Mouse (Mus musculus): ENCODE data around the gene Carns1. TPM values are rescaled to one million over a fixed set of nuclear protein-coding genes. Genes with fewer than 3 reads are reported as not detected.

Carns1 gene
- total and polyA plus RNA-seq, 2 experiments: 0.65 to 1.9 TPM

DNA sequence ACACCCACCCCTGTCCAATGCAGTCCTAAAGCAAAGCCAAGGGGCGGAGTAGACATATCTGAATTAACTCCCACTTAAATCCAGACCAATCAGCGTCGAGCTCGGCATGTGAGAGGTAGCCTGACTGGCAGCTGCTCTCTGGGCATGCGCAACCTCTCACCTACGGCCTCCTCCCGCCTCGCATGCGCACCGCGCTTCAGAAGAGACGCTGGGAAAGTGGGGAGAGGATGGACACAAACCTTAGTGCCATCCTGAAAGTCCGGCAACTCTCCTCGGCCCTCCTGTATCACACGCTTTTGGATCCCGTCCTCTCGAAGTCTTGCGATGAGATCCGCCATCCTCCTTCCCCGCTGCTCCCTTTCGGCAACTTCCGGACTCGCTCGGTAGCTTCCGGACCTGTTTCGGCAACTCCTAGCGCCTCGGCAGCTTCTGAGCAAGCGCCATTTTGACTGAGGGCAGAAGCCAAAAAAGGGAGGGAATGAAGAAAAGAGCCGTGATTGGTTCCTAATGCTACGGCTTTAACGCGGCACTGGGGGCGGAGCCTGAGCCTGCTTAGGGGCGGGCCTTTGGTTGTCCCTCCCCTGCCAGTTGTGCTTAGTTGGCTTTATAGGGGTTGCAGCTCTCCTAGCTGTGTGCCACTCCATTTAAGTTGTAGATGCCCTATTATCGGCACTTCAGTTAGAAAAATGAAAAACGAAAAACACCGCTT, 54.0 kb downstream of the Carns1 start:
- Histone ChIP-seq H3K4me1 (ENCODE audit: control insufficient read depth, insufficient read depth, low read length) (peaks cover 6% of the 10 kb centered on the region; the same call in 1 of the 2 replicates), H3K36me3 (ENCODE audit: control insufficient read depth, insufficient read depth, low read length) (no peaks in the 10 kb centered on the region; the same call in 1 of the 2 replicates), H3K27me3 (ENCODE audit: control insufficient read depth, insufficient read depth, low read length) (no peaks in the 10 kb centered on the region), H3K4me3 (ENCODE audit: insufficient read depth, low read depth, low read length) (peak overlapping the region; percentile 51), H3K27ac (replicated peaks; ENCODE audit: insufficient read depth, low read depth, low read length) (peak overlapping the region; percentile 66), H3K79me2 (ENCODE audit: control insufficient read depth, insufficient read depth, low read length) (peaks cover 4% of the 10 kb centered on the region; the same call in 1 of the 2 replicates), H3K9ac (ENCODE audit: low read depth, low read length) (peak overlapping the region; percentile 50)
- peak; percentile 95 for DNase-seq (ENCODE audit: extremely low read depth, low read depth, low spot score)
- 2% methylated on average over 38 of the region's 38 CpGs for WGBS
- TF ChIP-seq CTCF (IDR thresholded peaks at IDR 0.05; ENCODE audit: low read depth, low read length) (no peak), POLR2A (IDR thresholded peaks at IDR 0.05; ENCODE audit: extremely low read depth, insufficient read depth, low read length) (0 out of 2 replicates have a peak, but pooled peaks have one; percentile 48)

DNA sequence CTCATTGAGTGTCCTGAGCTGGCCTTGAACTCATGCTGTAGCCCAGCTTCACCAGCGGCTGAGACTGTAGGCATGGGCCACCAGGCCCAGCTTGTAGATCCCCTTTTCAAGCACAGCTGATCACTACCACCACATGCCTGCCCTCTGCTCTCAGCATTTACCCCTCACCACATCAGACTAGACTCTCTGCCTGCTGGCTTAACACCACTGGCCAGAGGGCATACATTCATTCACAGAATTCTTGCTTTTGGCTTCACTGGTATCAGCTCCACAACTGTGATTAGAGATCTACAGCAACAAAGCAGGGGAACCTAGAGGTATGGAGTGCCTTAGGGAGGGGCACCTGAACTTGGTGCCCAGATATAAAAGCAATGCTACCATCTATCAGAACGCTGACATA, 54.8 kb downstream of the Carns1 start:
- no peak overlapping the region for H3K9ac ChIP-seq (ENCODE audit: low read depth, low read length)
- H3K4me1 ChIP-seq (ENCODE audit: control insufficient read depth, insufficient read depth, low read length): peaks cover 6% of the 10 kb centered on the region; the same call in 1 of the 2 replicates
- 97% methylated on average over 2 of the region's 2 CpGs for WGBS
- no peak overlapping the region for H3K4me3 ChIP-seq (ENCODE audit: insufficient read depth, low read depth, low read length)
- H3K36me3 ChIP-seq (ENCODE audit: control insufficient read depth, insufficient read depth, low read length): no peaks in the 10 kb centered on the region; the same call in 1 of the 2 replicates
- DNase-seq (ENCODE audit: extremely low read depth, low read depth, low spot score): no peak
- no peak overlapping the region for H3K27ac ChIP-seq (replicated peaks; ENCODE audit: insufficient read depth, low read depth, low read length)
- no peak for TF ChIP-seq CTCF (IDR thresholded peaks at IDR 0.05; ENCODE audit: low read depth, low read length)
- no peak for TF ChIP-seq POLR2A (IDR thresholded peaks at IDR 0.05; ENCODE audit: extremely low read depth, insufficient read depth, low read length)
- no peaks in the 10 kb centered on the region for H3K27me3 ChIP-seq (ENCODE audit: control insufficient read depth, insufficient read depth, low read length)
- H3K79me2 ChIP-seq (ENCODE audit: control insufficient read depth, insufficient read depth, low read length): no peaks in the 10 kb centered on the region; the same call in 1 of the 2 replicates

DNA sequence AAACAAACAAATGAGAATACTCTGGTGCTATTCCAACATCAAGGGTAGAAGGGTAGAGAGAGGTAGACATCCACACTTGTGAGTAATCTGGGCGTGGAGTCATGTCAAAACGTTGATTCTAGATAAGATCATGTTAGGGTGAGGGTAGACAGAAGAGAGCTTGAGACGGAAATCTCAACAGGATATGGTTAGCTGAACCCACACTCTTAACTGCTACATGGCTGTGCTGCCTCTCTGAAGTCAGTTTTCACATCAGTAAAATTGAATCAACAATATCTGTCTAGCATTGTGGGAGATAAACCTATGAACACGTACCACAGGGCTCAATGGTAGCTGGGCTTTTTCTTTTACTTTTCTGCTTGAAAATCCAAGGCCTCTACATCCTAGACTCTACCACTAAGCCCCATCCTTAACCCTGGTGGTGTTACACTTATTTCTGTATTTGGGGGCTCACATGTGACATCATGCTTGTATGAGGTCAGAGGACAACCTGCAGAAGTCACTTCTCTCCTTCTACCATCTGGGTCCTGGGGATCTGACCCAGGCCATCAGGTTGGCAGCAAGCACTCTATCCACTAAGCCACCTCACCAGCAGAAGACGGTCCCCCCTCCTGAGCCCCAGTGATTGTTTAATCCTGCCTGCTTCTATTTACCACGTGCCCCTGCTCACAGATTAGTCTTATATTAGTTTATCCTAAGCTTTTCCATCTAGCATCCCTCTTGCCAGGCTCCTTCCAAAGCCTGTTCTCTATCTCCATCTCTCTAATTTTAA, 55.4 kb downstream of the Carns1 start:
- WGBS: 91% methylated on average over 6 of the region's 6 CpGs
- DNase-seq (ENCODE audit: extremely low read depth, low read depth, low spot score): no peak
- Histone ChIP-seq H3K36me3 (ENCODE audit: control insufficient read depth, insufficient read depth, low read length) (peaks cover 2% of the 10 kb centered on the region; the same call in 1 of the 2 replicates), H3K79me2 (ENCODE audit: control insufficient read depth, insufficient read depth, low read length) (no peaks in the 10 kb centered on the region; the same call in 1 of the 2 replicates), H3K4me3 (ENCODE audit: insufficient read depth, low read depth, low read length) (no peak overlapping the region), H3K27ac (replicated peaks; ENCODE audit: insufficient read depth, low read depth, low read length) (no peak overlapping the region), H3K4me1 (ENCODE audit: control insufficient read depth, insufficient read depth, low read length) (peaks cover 5% of the 10 kb centered on the region; the same call in 1 of the 2 replicates), H3K27me3 (ENCODE audit: control insufficient read depth, insufficient read depth, low read length) (no peaks in the 10 kb centered on the region), H3K9ac (ENCODE audit: low read depth, low read length) (no peak overlapping the region)
- no peak for TF ChIP-seq CTCF (IDR thresholded peaks at IDR 0.05; ENCODE audit: low read depth, low read length)
- no peak for TF ChIP-seq POLR2A (IDR thresholded peaks at IDR 0.05; ENCODE audit: extremely low read depth, insufficient read depth, low read length)

DNA sequence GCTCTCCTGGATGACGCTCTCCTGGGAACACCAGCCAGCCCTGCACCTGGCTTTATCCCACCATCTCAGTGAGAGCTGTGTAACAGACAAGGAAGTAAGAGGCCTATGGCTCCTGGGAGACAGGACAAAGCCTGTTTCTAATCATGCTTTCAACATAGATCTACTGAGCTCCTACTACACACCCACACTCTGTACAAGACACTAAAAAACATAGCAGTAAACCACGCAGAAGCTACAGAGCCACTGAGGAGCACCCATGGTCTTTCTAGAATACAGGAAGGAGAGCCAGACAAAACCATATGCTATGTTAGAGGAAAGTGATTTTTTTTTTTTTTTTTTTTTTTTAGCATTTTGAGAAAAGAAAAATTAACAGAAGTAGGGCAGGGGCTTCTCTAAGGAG, 56.9 kb downstream of the Carns1 start:
- no peak overlapping the region for H3K4me3 ChIP-seq (ENCODE audit: insufficient read depth, low read depth, low read length)
- DNase-seq (ENCODE audit: extremely low read depth, low read depth, low spot score): no peak
- no peaks in the 10 kb centered on the region; the same call in 1 of the 2 replicates for H3K79me2 ChIP-seq (ENCODE audit: control insufficient read depth, insufficient read depth, low read length)
- no peak overlapping the region for H3K9ac ChIP-seq (ENCODE audit: low read depth, low read length)
- H3K36me3 ChIP-seq (ENCODE audit: control insufficient read depth, insufficient read depth, low read length): peaks cover 2% of the 10 kb centered on the region; the same call in 1 of the 2 replicates
- WGBS: 96% methylated on average over 2 of the region's 2 CpGs
- no peak overlapping the region for H3K27ac ChIP-seq (replicated peaks; ENCODE audit: insufficient read depth, low read depth, low read length)
- H3K4me1 ChIP-seq (ENCODE audit: control insufficient read depth, insufficient read depth, low read length): peaks cover 8% of the 10 kb centered on the region; the same call in 1 of the 2 replicates
- TF ChIP-seq POLR2A (IDR thresholded peaks at IDR 0.05; ENCODE audit: extremely low read depth, insufficient read depth, low read length) (no peak), CTCF (IDR thresholded peaks at IDR 0.05; ENCODE audit: low read depth, low read length) (no peak)
- H3K27me3 ChIP-seq (ENCODE audit: control insufficient read depth, insufficient read depth, low read length): no peaks in the 10 kb centered on the region

DNA sequence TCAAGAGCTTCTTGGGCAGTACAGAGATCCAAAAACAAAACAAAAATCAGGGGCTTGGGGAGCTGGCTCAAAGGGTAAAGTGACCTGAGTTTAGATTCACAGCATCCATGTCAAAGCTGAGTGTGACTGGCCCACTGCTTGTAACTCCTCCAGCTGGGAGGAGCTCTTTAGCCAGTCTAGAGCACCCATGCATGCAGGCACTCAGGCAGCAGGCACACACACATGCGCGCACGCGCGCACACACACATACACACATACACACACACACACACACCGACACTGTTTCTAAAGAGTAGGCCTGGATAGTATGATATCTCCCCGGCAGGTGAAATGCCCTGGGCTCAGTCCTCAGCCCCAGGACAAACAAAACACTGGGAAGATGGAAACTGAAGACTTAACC, 58.3 kb downstream of the Carns1 start:
- Histone ChIP-seq H3K27me3 (ENCODE audit: control insufficient read depth, insufficient read depth, low read length) (no peaks in the 10 kb centered on the region), H3K79me2 (ENCODE audit: control insufficient read depth, insufficient read depth, low read length) (no peaks in the 10 kb centered on the region; the same call in 1 of the 2 replicates), H3K4me1 (ENCODE audit: control insufficient read depth, insufficient read depth, low read length) (peaks cover 14% of the 10 kb centered on the region), H3K27ac (replicated peaks; ENCODE audit: insufficient read depth, low read depth, low read length) (no peak overlapping the region), H3K36me3 (ENCODE audit: control insufficient read depth, insufficient read depth, low read length) (peaks cover 2% of the 10 kb centered on the region; the same call in 1 of the 2 replicates), H3K4me3 (ENCODE audit: insufficient read depth, low read depth, low read length) (no peak overlapping the region), H3K9ac (ENCODE audit: low read depth, low read length) (no peak overlapping the region)
- 96% methylated on average over 7 of the region's 7 CpGs for WGBS
- TF ChIP-seq POLR2A (IDR thresholded peaks at IDR 0.05; ENCODE audit: extremely low read depth, insufficient read depth, low read length) (no peak), CTCF (IDR thresholded peaks at IDR 0.05; ENCODE audit: low read depth, low read length) (no peak)
- DNase-seq (ENCODE audit: extremely low read depth, low read depth, low spot score): no peak
